Mouse (Mus musculus): ENCODE measurements around the gene Nr2f1.

Nr2f1 gene

DNA sequence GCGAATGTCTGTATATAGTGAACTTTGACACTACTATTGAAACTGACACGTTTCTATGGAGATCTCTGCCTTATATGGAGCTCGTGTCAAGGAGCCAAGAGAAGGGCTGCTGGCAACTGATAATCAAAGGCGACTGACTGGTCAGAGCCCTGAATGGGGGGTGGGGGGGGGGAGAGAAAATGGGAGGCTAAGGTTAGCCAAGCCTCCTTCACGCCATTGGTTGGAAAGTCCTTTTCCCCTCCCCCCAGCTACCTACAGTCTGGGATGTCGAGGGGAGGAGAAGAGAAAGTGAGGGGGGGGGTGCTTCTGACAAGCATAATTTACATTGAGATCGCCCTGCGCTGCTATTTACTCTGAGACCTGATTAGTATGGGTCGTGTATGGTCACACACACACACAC is 850 bp upstream of the Nr2f1 start:
- no peak for DNase-seq (ENCODE audit: low read depth, low spot score)

DNA sequence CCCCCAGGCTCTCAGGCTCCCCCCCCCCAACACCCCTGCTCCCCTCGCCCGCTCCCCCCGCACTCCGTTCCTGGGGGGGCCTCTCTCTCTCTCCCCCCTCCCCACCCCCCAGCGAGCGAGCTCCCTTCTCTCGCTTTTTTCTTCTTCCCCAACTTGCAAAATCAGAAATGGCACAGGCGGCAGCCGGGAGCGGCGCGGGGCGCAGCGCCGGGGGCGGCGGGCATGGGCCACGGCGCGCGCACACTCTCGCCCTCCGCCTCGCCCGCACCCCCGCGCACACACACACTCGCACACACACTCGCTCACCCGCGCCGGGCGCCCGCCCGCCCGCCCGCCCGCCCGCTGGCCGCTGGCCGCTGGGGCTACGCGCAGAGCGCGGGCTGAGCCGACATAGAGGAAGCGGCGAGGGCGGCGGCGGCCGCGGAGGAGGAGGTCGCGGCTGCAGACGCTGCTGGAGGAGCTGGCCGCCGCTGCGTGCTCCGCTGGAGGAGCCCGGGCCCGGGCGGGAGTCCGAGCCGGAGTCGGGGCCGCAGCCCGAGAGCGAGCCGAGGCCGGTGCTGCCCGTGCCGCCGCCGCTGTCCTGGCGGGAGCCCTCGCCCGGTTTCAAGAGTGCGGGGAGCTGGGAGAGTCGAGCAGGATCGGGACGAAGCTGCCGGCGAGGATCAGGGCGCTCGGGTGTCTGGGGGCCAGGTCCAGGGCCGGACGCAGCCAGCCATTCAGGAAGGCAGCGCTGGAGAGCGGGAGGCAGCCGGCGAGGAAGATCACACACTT is 501 bp downstream of the Nr2f1 start:
- DNase-seq (ENCODE audit: low read depth, low spot score) = peak; percentile 23

DNA sequence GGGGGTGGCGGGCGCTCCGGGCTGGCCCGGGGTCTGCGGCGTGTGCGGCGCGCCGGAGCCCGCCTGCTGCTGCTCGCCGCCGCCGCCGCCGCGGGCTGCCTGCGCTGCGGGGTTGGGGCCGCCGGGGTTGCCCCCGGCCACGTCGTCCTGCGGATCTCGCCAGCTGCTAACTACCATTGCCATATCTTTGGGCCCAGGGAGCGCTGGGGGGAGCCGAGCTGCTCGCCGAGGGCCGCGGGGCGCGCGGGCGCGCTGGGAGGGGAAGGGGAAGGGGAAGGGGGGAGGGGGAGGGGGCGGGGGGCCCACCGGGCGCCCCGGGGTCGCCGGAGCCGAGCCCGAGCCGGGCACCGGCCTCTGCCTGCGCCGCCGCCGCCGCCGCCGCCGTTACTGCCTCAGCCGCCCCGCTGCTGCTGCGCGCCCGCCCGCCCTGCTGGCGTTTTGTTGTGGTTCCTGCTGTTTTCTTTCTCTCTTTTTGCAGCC is 1.1 kb downstream of the Nr2f1 start:
- no peak for DNase-seq (ENCODE audit: low read depth, low spot score)

DNA sequence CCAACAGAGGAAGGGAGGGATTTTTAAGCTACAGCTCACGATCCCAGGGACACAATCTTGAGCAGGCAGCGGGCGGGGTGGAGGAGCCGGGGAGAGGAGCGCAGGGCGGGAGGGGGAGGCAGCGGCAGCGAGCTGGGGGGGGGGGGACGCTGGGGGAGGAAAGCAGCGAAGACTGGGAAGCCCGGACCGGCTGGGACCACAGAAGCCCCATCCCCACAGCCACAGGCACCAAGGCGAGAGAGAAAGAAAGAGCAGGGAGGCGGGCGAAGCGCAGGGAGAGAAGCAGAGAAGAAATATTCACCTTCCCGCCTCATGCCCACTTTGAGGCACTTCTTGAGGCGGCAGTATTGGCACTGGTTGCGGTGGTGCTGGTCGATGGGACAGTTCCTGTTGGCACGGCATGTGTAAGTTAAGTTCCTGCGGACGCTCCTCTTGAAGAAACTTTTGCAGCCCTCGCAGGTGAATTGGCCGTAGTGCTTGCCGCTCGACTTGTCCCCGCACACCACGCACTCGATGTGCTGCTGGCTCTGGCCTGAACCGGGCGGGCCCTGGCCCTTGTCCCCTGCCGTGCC is 1.7 kb downstream of the Nr2f1 start:
- DNase-seq (ENCODE audit: low read depth, low spot score) = no peak

DNA sequence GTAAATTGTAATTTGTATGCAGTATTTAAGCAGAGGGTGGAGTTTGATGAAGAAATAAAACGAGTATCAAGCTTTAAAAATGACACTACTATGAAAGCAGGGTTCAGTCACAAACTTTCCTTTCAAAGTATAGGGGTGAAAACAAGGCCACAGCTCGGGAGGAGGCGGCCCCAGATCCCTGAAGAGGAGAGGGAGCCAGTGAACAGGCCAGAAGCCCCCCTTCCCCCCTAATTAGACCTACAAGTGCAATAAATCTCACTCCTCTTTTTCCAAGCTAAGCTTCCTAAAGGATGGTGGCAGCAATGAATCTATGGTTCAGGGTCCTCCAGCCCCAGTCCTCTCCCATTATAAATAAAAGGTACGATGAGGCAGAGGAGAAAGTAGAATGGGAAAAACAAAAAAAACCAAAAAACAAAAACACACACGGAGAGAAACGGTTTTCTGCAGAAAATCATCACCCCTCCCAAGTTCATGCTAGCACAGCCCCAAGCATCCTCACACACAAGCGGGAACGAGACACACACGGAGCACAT is 2.2 kb downstream of the Nr2f1 start:
- DNase-seq (ENCODE audit: low read depth, low spot score) = no peak

DNA sequence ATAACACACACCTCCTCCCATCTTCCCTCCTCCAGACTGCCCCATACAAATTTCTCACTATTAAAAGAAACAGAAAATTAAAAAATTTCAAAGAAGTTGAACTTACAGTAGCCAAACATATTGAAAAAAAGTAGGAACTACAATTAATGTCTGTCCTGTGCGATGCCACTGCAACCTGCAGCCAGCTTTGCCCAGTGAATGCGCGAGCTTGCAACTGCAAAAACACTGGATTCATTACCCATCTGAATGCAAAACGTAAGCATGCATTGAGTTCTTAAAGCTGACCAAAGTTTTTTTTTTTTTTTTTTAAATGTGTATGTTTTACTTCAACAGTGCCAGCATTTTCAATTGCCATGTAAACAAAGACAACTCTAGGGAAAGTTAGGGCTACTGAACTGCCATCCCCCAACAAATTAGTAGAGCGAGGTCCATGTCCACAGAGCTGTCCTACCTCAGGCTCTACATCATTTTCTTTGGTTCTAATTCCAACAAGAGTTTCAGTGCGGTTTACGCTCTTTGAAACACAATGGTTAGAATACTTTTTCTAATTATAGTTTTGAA is 3.2 kb downstream of the Nr2f1 start:
- DNase-seq (ENCODE audit: low read depth, low spot score) = no peak

DNA sequence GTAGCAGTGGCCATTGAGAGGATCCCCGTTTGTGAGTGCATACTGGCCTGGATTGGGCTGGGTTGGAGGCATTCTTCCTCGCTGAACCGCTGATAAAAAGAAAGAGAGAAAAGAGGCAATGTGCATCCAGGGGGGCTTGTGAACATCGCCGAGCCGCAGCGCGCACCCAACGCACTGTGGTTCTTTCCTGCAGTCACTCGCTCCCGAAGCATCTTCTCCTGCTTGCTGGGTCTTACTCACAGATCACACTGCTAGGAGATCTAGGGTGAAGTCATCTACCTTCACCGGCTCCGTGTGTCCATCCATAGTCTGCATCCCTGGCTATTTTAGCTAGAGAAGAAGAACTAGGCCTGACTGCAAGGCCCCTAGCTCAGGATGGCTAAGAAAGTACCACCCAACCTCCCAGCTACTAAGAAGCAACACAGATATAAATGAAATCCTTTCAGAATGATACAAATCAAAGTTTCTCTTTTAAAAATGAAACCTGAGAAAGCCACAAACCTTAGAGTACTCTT is 3.9 kb downstream of the Nr2f1 start:
- DNase-seq (ENCODE audit: low read depth, low spot score) = no peak

DNA sequence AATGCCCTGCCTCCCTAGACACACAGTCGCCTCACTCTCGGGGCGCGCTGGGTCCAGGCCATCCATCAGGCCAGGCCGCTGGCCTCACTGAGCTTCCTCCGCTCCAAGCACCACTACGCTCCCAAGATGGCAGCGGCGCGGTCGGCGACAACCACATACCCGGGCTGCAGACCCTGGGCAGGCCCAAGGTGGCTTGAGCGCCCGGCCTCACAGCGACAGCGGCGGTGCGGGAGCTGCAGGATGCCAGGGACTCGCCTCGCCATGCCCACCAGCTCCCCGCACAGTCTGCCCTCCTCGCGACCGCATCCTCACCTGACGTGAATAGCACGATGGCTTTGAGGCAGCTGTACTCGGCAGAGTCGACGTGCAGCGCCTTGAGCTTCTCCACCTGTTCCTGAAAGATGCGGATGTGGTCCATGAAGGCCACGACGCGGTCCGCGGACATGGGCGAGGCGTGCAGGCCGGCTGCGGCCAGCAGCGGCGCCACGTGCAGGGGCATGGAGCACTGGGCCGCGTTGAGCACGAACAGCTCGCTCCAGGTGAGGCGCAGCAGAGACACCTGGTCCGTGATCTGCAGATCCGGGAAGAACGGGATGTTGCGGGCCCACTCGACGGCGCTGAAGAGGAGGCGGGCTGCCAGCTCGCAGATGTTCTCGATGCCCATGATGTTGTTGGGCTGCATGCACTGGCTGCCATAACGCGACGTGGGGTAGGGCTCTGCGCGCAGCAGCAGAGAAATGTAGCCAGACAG is 4.5 kb downstream of the Nr2f1 start:
- no peak for DNase-seq (ENCODE audit: low read depth, low spot score)

DNA sequence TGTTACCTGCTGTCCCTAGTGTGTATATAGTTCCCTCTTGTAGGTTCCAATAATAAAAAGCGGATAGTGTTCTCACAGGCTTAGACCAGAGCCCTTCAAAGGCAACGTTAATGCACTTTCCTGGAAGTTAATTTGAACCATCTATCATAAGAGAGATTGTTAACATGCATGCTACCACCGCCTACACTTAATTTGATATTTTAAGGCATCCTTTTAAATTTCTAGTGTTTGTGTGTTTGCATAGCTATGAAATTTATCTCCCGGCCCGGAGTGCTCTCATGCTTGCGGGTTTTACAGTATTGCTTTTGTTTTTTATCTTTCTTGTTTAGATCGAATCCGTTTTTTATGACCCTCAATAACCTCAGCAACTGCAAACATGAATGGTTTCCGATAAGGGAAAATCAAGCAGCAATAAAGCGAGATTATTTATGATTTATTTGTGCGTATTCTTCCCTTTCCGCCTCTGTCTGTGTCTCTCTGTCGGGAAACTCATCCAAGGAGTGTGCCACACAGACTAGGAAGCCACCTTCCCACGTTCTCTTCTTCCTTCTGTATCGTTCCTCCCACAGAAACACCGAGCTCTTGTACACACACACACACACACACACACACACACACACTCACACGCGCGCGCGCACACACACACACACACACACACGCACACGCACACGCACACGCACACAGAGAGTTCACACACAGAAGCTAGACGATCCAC is 5.3 kb downstream of the Nr2f1 start:
- DNase-seq (ENCODE audit: low read depth, low spot score) = no peak

DNA sequence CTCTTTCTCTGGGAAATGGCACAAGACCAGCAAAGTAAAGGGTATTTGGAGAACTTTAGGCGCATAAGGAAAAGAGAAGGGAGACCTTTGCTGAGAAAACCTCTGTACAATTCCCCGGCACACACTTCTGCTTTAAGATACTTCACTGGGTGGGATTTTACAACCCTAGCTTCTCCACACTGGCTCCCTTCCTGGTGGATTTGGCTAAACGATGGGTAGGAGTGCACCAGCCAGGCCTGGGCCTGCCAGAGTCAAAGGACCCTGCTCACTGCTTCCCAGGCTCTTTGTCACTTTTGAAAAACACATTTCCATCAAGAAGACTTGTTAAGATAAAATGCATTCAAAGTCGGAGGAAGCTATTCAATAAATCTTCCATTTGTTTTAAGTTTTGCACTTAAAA is 6.3 kb downstream of the Nr2f1 start:
- no peak for DNase-seq (ENCODE audit: low read depth, low spot score)

DNA sequence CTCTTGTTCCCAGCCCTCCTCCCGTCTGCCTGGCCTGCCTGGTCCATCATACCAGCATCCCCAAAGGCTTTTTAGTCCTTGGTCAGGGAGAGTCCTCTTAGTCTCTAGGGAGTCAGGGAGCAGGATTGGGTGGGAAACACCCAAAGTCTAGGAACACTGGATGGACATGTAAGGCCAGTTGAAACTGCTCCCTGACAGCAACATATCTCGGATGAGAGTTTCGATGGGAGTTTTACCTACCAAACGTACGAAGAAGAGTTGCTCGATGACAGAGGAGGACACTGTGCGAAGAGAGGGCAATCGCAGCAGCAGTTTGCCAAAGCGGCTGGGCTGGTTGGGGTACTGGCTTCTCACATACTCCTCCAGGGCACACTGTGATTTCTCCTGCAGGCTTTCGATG is 10.0 kb downstream of the Nr2f1 start:
- DNase-seq (ENCODE audit: low read depth, low spot score) = no peak

DNA sequence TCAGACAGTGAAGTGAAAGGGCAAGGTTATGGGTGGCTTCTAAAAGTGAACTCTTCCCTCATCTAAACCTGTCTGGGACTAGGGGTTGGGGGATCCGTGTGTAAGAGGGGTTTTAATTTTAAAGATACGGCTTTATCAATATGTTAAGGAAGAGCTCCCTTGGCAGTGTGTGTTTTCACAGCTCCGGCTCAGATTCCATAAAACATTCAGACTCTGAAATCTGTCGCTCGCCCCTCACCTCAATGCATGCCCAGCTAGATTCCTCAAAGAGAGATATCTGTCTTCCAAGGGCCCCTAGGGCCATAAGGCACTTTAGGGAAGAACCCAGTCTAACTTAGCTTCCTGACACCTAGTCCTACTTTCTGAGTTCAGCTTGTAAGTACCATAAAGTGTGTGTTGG is 11.7 kb downstream of the Nr2f1 start:
- DNase-seq (ENCODE audit: low read depth, low spot score) = no peak

DNA sequence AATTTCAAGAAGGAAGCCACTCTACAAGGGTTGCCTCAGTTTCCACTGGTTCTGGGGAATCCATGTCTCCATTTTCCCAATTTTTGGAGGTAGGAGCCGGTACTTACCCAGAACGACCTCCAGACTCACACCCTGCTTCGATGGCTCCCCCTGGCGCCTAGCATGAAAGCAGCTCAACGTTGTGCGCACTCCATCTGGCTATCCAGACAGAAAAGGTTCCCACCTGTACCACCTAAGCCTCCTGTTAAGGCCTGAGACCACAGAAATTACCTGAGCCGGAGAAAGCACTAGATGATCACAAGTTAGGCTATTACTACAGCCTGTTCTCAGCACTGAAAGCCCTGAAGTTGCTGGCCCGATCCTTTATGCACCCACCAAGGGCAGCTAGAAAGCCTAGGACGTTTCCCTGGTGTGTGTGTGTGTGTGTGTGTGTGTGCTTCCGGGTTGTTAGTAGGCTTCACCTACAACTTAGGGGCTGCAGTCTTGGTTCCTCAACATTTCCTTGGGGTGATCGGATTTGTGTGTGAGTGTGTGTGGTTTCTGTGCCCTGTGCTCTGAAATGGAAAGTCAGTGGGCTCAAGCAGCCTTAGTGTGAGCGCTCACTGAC is 13.1 kb downstream of the Nr2f1 start:
- peak; percentile 43 for DNase-seq (ENCODE audit: low read depth, low spot score)

DNA sequence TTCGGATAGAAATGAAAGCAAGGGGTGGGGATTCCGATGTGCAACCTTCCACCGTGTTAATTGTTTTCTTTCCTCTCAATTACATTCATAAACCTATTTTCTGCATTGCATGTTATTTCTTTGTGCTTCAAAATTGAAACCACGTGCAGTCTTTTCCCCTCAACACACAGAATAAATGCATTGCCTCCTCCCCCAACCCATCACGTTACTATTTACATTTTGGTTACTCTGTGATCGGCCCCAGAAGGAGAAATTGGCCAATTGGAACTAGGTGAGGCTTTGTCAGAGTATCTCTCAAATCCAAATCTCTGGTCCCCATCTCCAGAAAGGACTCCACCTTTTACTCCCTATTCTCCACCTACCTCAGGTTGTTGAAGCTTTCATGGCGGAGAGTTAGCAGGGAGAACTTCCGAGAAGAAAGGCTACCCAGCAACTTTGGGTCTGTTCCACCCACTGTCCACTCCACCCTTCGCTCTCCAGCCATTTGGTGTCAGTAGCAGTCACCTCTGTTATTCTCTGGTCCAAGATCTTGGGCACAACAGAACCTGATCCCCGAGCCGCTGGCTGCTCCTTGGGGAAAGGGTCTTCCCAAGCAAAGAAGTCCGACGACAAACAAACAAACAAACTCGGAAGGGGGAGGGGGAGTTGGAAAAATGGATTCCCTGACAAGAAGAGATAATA is 14.6 kb downstream of the Nr2f1 start:
- no peak for DNase-seq (ENCODE audit: low read depth, low spot score)

DNA sequence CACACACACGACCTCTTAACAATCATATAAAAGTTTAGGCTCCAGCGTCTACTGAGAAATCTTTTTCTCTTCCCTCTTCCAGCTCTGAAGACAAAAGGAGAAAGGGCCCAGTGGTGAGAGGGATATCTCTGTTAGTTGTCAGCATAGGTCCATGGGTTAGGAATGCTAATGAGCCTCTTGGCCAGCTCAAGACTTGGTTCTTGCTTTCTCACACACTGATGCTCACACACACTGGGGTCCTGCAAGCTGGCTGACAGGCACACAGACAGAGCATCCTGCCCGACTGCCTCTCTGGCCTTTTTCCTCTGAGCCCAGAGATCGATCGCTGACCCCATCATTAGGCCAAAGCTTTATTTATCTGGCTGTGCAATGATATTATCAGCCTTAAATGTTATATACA is 15.6 kb downstream of the Nr2f1 start:
- DNase-seq (ENCODE audit: low read depth, low spot score) = no peak

DNA sequence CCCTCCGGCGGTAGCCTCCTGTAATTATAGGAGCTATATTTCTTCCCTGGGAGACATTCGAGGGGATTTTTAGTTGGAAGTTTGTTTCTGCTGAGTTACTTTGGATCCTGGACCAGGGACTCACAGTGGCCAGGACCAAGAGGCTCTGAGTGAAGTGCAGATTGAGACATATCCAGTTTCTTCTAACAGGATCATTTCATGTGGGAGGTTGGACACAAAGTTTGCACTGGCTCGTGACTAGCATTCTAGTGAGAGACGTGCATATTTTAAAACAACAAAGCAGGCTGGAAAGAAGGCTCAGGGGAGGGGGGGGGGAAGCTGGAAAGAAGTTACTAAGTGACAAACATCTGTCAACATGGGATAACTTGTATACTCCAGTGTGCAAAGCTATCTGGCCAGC is 16.6 kb downstream of the Nr2f1 start:
- no peak for DNase-seq (ENCODE audit: low read depth, low spot score)

DNA sequence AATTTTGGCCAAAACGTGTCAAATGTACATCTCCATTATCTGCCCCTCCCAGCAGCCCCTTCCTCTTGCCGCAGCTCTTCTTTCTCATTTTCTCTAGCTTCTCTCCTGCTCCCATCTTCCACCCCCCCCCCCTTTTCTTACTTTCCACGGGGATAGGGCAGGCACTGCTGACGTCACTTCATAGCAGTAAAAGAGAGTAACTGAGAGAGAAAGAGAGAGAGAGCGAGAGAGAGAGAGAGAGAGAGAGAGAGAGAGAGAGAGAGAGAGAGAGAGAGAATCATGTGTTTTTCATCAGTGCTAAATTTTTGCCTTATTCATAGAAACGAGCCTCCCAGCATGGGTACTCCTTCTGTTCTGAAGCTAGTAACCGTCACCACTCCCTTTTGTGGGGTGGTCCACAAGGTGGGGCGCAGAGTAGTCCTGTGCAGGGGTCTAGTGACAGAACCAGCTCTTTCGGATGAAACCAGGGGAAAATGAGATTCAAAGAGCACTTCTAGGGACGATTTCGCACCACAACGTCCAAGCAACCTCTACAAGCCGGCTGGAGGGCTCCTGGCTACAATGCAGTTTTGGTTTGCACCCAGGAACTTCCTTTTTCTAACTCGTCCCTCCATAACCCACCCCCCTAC is 17.5 kb downstream of the Nr2f1 start:
- DNase-seq (ENCODE audit: low read depth, low spot score) = no peak

DNA sequence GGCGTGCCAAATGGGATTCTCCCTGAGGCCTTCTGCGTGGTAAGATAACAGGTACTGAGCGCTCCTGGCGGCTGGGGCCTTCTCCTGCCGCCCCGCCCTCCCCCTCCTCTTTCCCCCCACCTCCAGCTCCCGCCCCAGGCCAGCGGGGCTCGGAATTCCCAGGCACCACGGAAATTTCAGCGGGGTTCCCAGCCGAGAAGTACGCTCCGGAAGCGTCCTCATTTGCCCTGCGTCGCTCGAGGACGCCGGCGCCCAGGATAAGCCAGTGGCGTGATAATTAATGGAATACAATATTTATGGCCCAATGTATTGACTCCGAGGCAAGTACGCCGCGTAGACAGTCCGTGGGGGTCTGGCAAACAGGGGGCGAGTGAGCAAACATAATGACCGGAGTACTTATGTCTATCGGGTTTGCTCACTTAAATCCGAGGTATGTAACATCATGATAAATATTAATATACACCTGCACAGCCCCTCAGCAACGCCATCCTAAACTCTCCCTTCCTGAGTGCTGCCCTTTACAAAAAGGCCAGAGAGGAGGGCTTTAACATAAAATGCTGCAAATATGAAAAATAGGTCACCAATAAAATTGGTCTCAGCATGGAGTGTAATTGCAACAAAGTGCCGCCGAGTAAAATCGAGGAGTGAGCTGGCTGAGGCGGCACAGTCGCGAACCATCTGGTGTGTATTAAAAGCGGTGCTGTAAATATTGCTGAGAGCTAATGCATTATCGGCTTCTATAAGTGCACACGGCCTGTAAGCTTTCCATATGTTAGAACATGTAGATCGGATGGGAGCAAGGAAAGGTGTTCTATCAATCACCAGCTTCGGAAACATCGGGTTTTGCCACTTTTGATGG is 18.3 kb downstream of the Nr2f1 start:
- DNase-seq (ENCODE audit: low read depth, low spot score) = no peak

DNA sequence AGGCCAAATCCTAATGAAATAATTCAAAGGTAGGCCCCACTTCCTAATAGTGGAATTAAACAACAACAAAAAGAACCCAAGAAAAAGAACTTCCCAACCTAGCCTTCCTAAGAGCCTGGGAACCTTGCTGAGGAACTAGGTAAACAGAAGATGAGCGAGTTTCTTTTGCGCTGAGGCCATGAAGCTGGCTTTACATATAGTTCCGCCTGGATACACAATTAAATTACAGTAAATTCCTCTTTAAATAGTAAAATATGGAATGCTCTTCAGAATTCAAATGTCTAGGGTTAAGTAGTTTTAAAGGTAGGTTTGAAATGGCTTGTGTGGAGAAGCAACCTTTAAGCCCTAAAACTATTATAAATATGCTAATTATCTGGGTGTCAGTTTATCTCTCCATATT is 19.3 kb downstream of the Nr2f1 start:
- no peak for DNase-seq (ENCODE audit: low read depth, low spot score)

All from CD4-positive, CD25-positive, alpha-beta regulatory T cell, adult 2 months (primary cell).